Mouse (Mus musculus) embryonic stem cell, embryonic (primary cell): Measurements from ENCODE around the gene Ercc8.

Source experiments
- CTCF ChIA-PET, 4 experiments: fragments of 300-600 bp in 2 of 4; fragments of 350-600 bp in 2 of 4; sonication (Branson Sonifier 250); formaldehyde crosslinking; loops; one replicate each; lab custom pipeline; 2022; ENCODE audit warnings: inconsistent platforms in 2 of 4; lab: Charles Lee
- POLR2A ChIA-PET, 4 experiments: fragments of 300-600 bp in 2 of 4; fragments of 350-600 bp in 2 of 4; sonication (Branson Sonifier 250); formaldehyde crosslinking; loops; one replicate each; lab custom pipeline; 2022; ENCODE audit warnings: antibody characterized with exemption in 4 of 4, inconsistent platforms in 1 of 4; lab: Charles Lee

Gene Ercc8

DNA sequence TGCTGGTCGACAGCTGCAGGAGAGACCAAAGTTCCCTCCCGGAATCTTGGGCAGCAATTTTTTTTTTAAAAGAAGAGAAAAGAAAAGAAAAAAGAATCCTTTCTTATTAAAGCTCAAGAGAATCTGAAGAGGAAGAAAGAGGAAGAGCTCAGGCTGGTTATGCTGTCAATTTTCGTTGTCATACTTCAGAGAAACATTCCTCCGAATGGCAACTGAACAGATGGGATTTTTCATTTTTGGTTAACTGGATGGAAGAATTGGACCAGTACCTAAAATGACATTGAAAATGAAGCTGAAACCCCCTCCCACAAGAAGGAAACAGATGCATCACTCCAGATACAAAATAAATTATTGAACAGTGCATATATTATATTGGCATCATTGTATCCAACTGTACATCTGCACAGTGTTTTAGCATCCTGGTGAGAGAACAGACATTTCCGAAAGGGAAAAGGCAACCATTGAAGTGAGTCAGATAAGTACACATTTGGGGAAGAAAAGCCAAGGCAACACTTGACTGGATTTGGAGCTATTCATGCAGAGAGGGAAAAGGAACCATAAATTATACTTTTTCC, 20.0 kb upstream of the Ercc8 start:
- POLR2A ChIA-PET: interaction anchor here in 2 of 4 experiments (0.6 to 1.4 kb wide), 2 partner anchors 15 to 45 kb away, joined by 4 read pairs; no protein-coding TSS in a partner anchor
- CTCF ChIA-PET: interaction anchor here (0.6 to 1.4 kb wide), 5 partner anchors 11 to 127 kb away, joined by 3 to 26 read pairs (median 3); no protein-coding TSS in a partner anchor

- ChIA-PET POLR2A (interaction anchor here in 2 of 4 experiments (1.1 to 1.2 kb wide), 2 partner anchors 9 to 188 kb away, joined by 3 to 4 read pairs; no protein-coding TSS in a partner anchor), CTCF (interaction anchor here in 3 of 4 experiments (0.5 to 1.7 kb wide), 6 partner anchors 8 to 818 kb away, joined by 3 to 8 read pairs (median 4); no protein-coding TSS in a partner anchor)
Measured at GRCm38 (mm10) chr13:108144086-108144485, 14.4 kb upstream of the Ercc8 start.

GRCm38 (mm10) chr13:108151782-108152181, 6.7 kb upstream of the Ercc8 start:
- POLR2A ChIA-PET: interaction anchor here in 1 of 4 experiments (0.6 to 1.4 kb wide), 2 partner anchors 9 to 1566 kb away, joined by 3 to 5 read pairs; no protein-coding TSS in a partner anchor

GRCm38 (mm10) chr13:108152650-108153372, 5.7 kb upstream of the Ercc8 start:
- ChIA-PET CTCF (interaction anchor here (0.5 to 2.7 kb wide), 15 partner anchors 9 to 827 kb away, joined by 3 to 12 read pairs (median 3); partner anchors contain the start of gene Depdc1b (in 1 of the 4)), POLR2A (interaction anchor here in 2 of 4 experiments (1.0 to 1.8 kb wide), 7 partner anchors 8 to 168 kb away, joined by 3 to 5 read pairs (median 4); partner anchors contain the start of gene Depdc1b (in 1 of the 2))

More at GRCm38 (mm10) chr13:108151782-108152181, 6.7 kb upstream of the Ercc8 start:
- CTCF ChIA-PET: interaction anchor here (0.6 to 2.7 kb wide), 27 partner anchors 8 to 826 kb away, joined by 3 to 12 read pairs (median 3); partner anchors contain the start of gene Depdc1b (in 2 of the 4)

DNA sequence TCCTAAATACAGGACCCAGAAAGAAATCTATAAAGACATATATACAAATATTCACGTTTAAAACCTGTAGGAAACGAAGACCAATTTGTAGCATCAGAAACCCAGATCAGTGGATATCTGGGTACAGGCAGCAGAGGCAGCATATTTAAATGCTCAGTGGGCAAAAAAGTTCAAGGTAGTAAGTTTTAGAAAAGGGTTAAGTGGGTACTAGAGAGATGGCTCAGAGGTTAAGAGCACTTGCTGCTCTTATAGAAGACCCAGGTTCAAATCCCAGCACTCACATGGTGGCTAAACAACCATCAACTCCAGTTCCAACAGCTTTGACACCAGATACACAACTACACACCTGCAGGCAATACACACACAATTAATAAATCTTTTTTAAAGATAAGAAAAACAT, 1.4 kb upstream of the Ercc8 start:
- ChIA-PET POLR2A (no interaction called here), CTCF (no interaction called here)

DNA sequence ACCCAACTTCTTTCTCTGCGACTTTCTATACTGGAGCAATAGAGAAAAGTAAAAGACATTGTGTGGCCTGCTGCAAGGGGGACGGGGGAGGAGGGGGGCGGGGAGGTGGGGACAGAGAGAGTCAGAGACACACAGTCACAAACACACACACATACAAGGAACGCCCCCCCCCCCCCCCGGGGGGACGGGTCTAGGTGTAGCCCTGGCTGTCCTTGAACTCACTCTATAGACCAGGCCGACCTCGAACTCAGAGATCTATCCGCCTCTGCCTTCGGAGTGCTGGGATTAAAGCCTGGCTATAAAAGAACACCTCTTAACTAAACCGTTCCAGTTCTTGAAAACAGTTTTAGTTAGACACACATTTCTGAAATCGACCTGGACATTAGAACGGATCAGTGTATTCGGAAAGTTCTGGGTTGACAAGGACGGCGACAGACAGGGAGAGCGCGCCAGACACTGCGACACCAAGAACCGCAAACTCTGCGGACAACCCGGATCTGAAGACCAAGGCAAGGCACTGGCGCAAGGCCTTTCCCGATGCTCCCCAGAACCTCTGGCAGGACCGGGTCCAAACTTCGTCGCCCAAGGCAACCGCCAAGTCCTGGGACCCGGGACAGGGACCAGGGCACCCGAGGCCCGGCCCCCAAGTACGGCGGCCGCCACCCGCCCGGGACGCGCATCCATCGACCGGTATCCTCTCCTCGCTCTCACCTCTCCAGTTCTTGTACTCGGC, 633 bp upstream of the Ercc8 start:
- CTCF ChIA-PET: interaction anchor here in 3 of 4 experiments (0.6 to 1.8 kb wide), 6 partner anchors 8 to 1579 kb away, joined by 3 to 7 read pairs (median 3); partner anchors contain the start of gene Depdc1b (in 1 of the 3)
- POLR2A ChIA-PET: interaction anchor here in 3 of 4 experiments (0.9 to 1.8 kb wide), 15 partner anchors 9 to 639 kb away, joined by 3 to 9 read pairs (median 3); partner anchors contain the start of genes Depdc1b (in 2 of the 3) and Smim15 (in 1 of the 3)

- ChIA-PET POLR2A (interaction anchor here in 3 of 4 experiments (0.6 to 2.0 kb wide), 13 partner anchors 8 to 277 kb away, joined by 3 to 9 read pairs (median 4); partner anchors contain the start of gene Depdc1b (in 2 of the 3)), CTCF (interaction anchor here in 3 of 4 experiments (0.5 to 1.8 kb wide), 6 partner anchors 19 to 1358 kb away, joined by 3 to 7 read pairs (median 5); partner anchors contain the start of gene Depdc1b (in 1 of the 3))
Measured at GRCm38 (mm10) chr13:108159241-108159575, 677 bp downstream of the Ercc8 start.

GRCm38 (mm10) chr13:108159963-108160362, 1.4 kb downstream of the Ercc8 start:
- ChIA-PET CTCF (interaction anchor here in 3 of 4 experiments (0.7 to 1.5 kb wide), 4 partner anchors 10 to 1359 kb away, joined by 3 to 6 read pairs (median 4); no protein-coding TSS in a partner anchor), POLR2A (interaction anchor here in 2 of 4 experiments (0.5 to 2.0 kb wide), 3 partner anchors 32 to 312 kb away, joined by 4 to 5 read pairs (median 4); partner anchors contain the start of gene Depdc1b (in 1 of the 2))

GRCm38 (mm10) chr13:108163912-108164311, 5.4 kb downstream of the Ercc8 start:
- POLR2A ChIA-PET: interaction anchor here in 1 of 4 experiments (0.6 kb wide), 1 partner anchor 9 kb away, joined by 4 read pairs; no protein-coding TSS in a partner anchor
- CTCF ChIA-PET: no interaction called here

- CTCF ChIA-PET: no interaction called here
- POLR2A ChIA-PET: interaction anchor here in 2 of 4 experiments (0.6 to 1.1 kb wide), 2 partner anchors 10 to 207 kb away, joined by 4 read pairs; no protein-coding TSS in a partner anchor
Measured at GRCm38 (mm10) chr13:108164621-108165020, 6.1 kb downstream of the Ercc8 start.

- POLR2A ChIA-PET: interaction anchor here in 2 of 4 experiments (0.8 to 2.1 kb wide), 2 partner anchors 12 to 25 kb away, joined by 3 to 7 read pairs; partner anchors contain the start of genes Ercc8 (in 1 of the 2) and Ndufaf2 (in 1 of the 2)
- CTCF ChIA-PET: interaction anchor here in 1 of 4 experiments (0.6 to 1.3 kb wide), 2 partner anchors 9 to 1915 kb away, joined by 3 read pairs; no protein-coding TSS in a partner anchor
Measured at GRCm38 (mm10) chr13:108170002-108170401, 11.5 kb downstream of the Ercc8 start.

- POLR2A ChIA-PET: interaction anchor here in 2 of 4 experiments (0.8 to 2.1 kb wide), 2 partner anchors 12 to 24 kb away, joined by 3 to 7 read pairs; partner anchors contain the start of genes Ercc8 (in 1 of the 2) and Ndufaf2 (in 1 of the 2)
- CTCF ChIA-PET: interaction anchor here in 1 of 4 experiments (1.3 kb wide), 1 partner anchor 10 kb away, joined by 3 read pairs; no protein-coding TSS in a partner anchor
Measured at GRCm38 (mm10) chr13:108170511-108170910, 12.0 kb downstream of the Ercc8 start.

- CTCF ChIA-PET: interaction anchor here in 1 of 4 experiments (1.1 kb wide), 1 partner anchor 13 kb away, joined by 3 read pairs; no protein-coding TSS in a partner anchor
Measured at GRCm38 (mm10) chr13:108179618-108180017, 21.1 kb downstream of the Ercc8 start.

DNA sequence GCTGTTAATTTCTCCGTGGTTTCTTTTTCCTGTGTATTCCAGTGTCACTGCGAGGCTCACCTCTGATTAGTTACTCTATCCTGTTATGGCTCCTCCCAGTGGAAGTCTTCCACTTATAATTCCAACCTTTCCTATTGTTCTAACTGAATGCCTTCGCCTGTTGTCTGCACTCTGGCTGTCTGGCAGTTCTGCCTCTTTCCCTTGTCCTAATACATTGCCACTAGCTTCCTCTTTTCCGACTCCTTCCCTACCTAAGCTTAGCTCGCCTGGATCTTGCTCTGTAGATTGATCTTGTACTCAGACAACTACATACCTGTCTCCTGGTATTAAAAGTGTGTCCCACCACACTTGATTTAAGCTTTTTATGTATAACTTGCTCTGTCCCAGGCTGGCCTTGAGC, 22.3 kb downstream of the Ercc8 start:
- CTCF ChIA-PET: no interaction called here

More at GRCm38 (mm10) chr13:108179618-108180017, 21.1 kb downstream of the Ercc8 start:
- POLR2A ChIA-PET: interaction anchor here in 1 of 4 experiments (0.5 kb wide), 1 partner anchor 44 kb away, joined by 6 read pairs; no protein-coding TSS in a partner anchor

GRCm38 (mm10) chr13:108184743-108185255, 26.3 kb downstream of the Ercc8 start:
- CTCF ChIA-PET: interaction anchor here in 1 of 4 experiments (0.6 kb wide), 1 partner anchor 26 kb away, joined by 3 read pairs; the partner anchor contains the start of genes Ercc8 and Ndufaf2
- POLR2A ChIA-PET: interaction anchor here in 1 of 4 experiments (2.6 kb wide), 1 partner anchor 12 kb away, joined by 11 read pairs; no protein-coding TSS in a partner anchor

More for the DNA sequence above, 22.3 kb downstream of the Ercc8 start:
- POLR2A ChIA-PET: no interaction called here

- ChIA-PET CTCF (no interaction called here), POLR2A (interaction anchor here in 1 of 4 experiments (2.6 kb wide), 1 partner anchor 11 kb away, joined by 11 read pairs; no protein-coding TSS in a partner anchor)
Measured at GRCm38 (mm10) chr13:108185530-108185929, 27.0 kb downstream of the Ercc8 start.

GRCm38 (mm10) chr13:108187994-108188393, 29.5 kb downstream of the Ercc8 start:
- CTCF ChIA-PET: no interaction called here
- POLR2A ChIA-PET: no interaction called here
